Mouse (Mus musculus) MEL (cell line): ENCODE data around the gene Gm20388.

Experiments used
- BHLHE40 ChIP-seq: IDR thresholded peaks from 2 replicates; pipeline ENCODE4 v1.6.1; 2012; ENCODE audit warnings: low read depth, mild to moderate bottlenecking, inconsistent platforms, low read length, improper control_type of control experiment, borderline replicate concordance
- CTCF ChIP-seq, 3 experiments: IDR thresholded peaks in 2 of 3; conservative IDR thresholded peaks in 1 of 3; 2 replicates each; pipeline ENCODE4 v1.5.1; 2011 to 2012; ENCODE audit warnings: low read length in 3 of 3, low read depth in 2 of 3, mild to moderate bottlenecking in 2 of 3, improper control_type of control experiment in 1 of 3, inconsistent platforms in 1 of 3, mixed read lengths in 1 of 3, moderate library complexity in 1 of 3; ENCODE audit not compliant: control insufficient read depth in 1 of 3, insufficient read depth in 1 of 3, poor library complexity in 1 of 3, severe bottlenecking in 1 of 3
- MAFK ChIP-seq: IDR thresholded peaks from 2 replicates; pipeline ENCODE4 v1.6.1; 2011; ENCODE audit warnings: low read depth, mild to moderate bottlenecking, low read length, improper control_type of control experiment, borderline replicate concordance
- MXI1 ChIP-seq: IDR thresholded peaks from 2 replicates; pipeline ENCODE4 v1.6.1; 2011; ENCODE audit warnings: mild to moderate bottlenecking, low read depth, low read length, improper control_type of control experiment
- POLR2A ChIP-seq, 2 experiments: IDR thresholded peaks; 2 replicates each; pipeline ENCODE4 v1.6.1; 2011 to 2012; ENCODE audit warnings: low read length in 2 of 2, mild to moderate bottlenecking in 2 of 2, control low read depth in 1 of 2, improper control_type of control experiment in 1 of 2, low read depth in 1 of 2, moderate library complexity in 1 of 2; ENCODE audit not compliant: control insufficient read depth in 1 of 2, insufficient read depth in 1 of 2, poor library complexity in 1 of 2
- POLR2AphosphoS2 ChIP-seq: IDR thresholded peaks from 2 replicates; pipeline ENCODE4 v1.6.1; 2011; ENCODE audit warnings: low read length, improper control_type of control experiment
- POLR2AphosphoS5 ChIP-seq: IDR thresholded peaks from 2 replicates; pipeline ENCODE4 v1.6.1; 2012; ENCODE audit warnings: low read depth, borderline replicate concordance, mild to moderate bottlenecking, inconsistent platforms, low read length, moderate library complexity, mixed read lengths
- SMC3 ChIP-seq: IDR thresholded peaks from 2 replicates; pipeline ENCODE4 v1.6.1; 2011; ENCODE audit warnings: low read depth, low read length, improper control_type of control experiment

GRCm38 (mm10) chr8:123087289-123087688 lies 3176.6 kb downstream of the Gm20388 start:
- TF ChIP-seq CTCF (IDR thresholded peaks at IDR 0.05 in 2 of 3, conservative IDR thresholded peaks at IDR 0.05 in 1 of 3; ENCODE audit: control insufficient read depth in 1 of 3, insufficient read depth in 1 of 3, low read depth in 2 of 3, low read length in 3 of 3, poor library complexity in 1 of 3, severe bottlenecking in 1 of 3) (no peak), POLR2AphosphoS5 (no peak), BHLHE40 (no peak), MAFK (no peak), POLR2AphosphoS2 (no peak), MXI1 (no peak), SMC3 (no peak), POLR2A (IDR thresholded peaks at IDR 0.05; ENCODE audit: control insufficient read depth in 1 of 2, insufficient read depth in 1 of 2, low read depth in 1 of 2, low read length in 2 of 2, poor library complexity in 1 of 2) (no peak)
